Mouse (Mus musculus): Measurements from ENCODE around the gene Gm27027. TPM values are rescaled to one million over a fixed set of nuclear protein-coding genes. Genes with fewer than 3 reads are reported as not detected.

Gm27027 gene
- total RNA-seq (2021): not detected

DNA sequence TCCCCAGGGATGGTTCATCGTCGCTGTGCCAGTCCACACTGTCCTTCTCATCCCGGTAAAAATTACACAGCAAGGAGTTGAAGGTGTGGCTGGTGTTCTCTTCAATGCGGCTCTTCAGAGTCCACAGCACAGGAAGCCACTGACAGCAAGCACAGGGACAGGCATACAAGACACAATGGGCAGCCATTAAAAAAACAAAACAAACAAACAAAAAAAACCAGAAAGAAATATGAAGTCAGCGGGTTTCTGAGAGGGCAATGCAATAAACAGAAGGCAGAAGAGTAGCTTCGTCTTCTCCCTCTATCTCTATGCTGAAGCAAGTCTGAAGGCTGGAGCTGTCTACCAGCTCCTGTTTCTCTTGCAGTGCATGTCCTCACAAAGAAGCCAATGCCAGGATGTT is at the start of gene Gm27027:
Gene Gm27027, minus strand, starts transcription at position 101 of the 400 bp plus-strand sequence.
- no peak for DNase-seq (ENCODE audit: extremely low spot score in 1 of 2, low spot score in 2 of 2)
- intact Hi-C loops (cut with DNase I): no loop called here

DNA sequence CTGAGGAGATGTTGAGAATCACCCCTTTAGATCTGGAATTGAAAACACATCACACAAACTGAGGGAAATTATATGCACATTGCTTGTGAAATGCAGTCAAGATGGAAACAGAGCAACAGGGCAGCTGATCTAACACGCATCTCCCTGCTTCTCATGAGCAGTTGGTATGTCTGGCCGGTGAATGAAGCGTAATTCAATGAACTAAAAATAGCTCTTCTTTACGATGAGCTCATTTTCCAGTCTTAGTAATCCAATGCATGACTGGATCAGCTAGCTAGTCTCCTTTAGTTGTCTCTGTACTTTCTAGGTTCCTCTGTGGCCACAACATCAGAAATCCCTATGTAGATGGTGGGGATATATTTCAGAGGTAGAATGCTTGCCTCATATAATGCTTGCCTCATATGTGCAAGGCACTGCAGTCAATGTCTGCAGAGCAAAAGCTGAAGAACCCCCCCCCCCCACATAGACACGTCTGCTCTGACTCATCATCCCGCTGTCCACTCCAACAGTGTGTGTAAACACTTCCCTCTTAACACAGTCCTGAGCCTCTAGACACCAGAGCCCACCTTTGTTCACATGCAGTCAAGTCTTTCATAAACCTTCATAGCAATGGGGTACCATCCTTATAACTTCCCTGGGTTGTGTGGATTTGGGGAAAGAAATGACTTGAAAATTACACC is 49.4 kb upstream of the Gm27027 start:
- intact Hi-C loops (cut with DNase I): loop anchor here (5.0 kb wide), 1 partner anchor 202 kb away; no protein-coding TSS in a partner anchor
- DNase-seq (ENCODE audit: extremely low spot score in 1 of 2, low spot score in 2 of 2): no peak

DNA sequence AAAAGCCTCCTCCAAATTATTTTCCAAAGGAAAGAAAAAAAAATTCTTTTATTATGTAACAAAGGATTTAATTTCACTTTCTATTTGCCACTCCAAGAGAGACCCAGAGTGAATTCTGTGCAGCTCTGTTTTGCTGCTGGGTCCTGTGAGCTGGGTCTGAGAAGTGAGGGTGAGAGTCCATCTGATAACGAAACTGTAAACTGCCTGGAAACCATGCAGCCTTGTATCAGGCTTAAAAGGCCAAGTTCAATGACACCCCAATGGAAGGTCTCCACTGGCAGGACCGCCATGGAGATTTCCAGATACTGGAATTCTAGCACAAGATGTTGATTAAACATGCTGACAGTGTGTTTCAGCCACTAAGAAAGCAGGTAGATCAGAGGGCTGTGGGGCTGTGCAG is 48.0 kb upstream of the Gm27027 start:
- intact Hi-C loops (cut with DNase I): no loop called here
- DNase-seq (ENCODE audit: extremely low spot score in 1 of 2, low spot score in 2 of 2): no peak

DNA sequence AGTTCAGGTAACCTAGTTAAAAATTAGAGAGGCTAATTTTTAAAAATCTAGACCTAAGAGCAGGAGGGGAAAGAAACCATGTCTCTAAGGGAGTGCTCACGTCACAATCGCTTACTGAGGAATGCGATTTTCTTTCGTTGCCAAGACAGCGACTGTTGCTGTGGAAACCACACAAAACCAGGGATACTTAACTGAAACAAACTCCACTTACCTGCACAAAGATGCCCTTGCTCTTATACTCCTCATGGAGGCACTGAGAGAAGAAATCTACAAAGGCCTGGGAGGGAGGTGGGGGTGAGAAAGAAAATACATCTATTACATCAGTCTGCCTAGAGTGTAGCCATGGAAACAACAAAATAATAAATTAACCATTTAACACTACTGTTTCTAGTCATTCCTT is 47.5 kb upstream of the Gm27027 start:
- DNase-seq (ENCODE audit: extremely low spot score in 1 of 2, low spot score in 2 of 2): peak in 1 of 2 experiments; percentile 48
- intact Hi-C loops (cut with DNase I): no loop called here

DNA sequence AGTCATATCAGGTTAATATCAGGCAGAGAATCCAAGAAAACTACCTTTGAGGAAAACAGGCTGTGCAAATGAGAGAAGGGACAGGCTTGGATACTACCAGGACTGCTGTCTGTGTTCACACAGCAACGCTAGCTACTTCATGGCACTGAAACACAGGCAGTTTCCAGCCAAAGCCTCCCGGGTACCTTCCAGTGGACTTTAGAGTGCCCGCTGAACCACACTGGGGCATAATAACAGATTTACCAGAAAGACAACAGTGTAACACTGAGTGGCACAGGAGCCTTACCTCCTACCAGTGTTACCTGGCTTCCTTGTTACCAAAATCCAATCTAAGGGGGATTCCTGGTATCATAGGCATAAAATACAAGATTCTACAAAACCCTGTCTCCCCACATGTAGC is 46.3 kb upstream of the Gm27027 start:
- DNase-seq (ENCODE audit: extremely low spot score in 1 of 2, low spot score in 2 of 2): no peak
- intact Hi-C loops (cut with DNase I): no loop called here

DNA sequence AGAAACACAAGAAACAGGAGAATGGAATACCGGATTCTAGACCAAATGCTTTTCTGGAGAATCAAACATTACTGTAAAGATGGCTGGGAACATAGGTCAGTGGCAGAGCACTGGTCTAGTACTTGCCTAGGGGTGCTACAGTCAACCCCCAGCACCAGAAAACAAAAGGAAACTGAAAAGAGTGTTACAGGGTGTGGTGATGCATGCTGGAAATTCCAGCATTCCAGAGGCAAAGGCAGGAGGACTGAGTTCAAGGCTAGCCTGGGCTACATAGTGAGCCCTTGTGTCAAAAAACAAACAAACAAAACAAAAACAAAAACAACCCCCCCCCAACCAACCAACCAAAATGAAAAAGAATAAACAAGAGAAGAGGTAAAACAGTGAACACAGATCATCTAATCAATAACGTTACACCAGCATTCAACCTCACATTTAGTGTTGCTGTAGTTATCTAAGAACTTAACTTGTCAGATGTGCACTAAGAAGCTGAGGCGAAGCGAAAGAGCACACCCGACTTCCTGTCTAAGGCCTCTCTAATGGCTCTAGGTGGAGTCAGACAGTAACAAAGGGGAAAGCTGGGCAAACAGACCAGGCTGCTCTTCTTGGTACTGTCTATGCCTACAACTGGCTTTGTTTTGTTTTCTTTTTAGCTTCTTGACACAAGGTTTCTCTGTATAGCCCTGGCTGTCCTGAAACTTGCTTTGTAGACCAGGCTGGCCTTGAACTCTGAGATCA is 44.4 kb upstream of the Gm27027 start:
- no peak for DNase-seq (ENCODE audit: extremely low spot score in 1 of 2, low spot score in 2 of 2)
- intact Hi-C loops (cut with DNase I): no loop called here

DNA sequence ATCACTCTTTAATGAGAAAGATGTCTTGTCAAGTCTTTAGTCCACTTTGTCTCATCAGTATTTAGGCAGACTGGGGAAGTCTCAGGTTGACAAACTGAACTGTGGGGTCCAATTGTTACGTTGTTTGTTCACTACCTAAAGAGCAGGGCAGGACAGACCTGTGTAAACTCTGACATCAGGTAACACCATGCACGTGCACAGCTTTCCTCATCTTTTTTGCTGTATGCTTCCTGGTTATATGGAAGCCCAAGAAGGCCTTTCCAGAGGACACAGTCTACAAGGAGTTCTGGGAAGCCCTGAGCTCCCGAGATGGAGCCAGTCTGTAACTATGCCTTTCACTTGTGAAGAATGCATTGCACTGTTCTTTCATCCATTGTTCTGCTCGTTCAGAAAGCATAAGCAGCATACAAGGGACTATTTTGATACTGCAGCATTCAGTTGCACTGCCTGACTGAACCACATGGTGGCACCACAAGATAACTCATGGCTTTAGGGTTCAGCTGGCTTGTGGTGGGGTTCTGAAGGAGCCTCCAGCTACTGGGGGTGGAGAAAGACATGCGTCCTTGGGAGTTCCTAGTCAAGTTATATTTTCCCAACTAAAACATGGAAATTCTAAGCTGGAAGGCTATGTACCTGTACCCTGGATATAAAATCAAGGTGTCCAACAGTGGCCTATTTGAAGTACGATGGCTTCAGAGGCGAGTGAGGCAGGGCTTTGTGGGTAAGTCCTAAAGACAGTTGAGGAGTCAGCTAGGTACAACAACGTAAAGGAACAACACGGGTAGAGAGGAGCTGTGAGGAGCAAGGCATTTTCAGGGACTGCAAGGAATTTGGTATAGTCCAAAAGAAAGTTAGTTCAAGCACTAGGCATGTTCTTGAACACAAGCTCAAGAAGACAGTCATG is 39.5 kb upstream of the Gm27027 start:
- DNase-seq (ENCODE audit: extremely low spot score in 1 of 2, low spot score in 2 of 2): peak; percentile 76 to 83
- intact Hi-C loops (cut with DNase I): no loop called here

DNA sequence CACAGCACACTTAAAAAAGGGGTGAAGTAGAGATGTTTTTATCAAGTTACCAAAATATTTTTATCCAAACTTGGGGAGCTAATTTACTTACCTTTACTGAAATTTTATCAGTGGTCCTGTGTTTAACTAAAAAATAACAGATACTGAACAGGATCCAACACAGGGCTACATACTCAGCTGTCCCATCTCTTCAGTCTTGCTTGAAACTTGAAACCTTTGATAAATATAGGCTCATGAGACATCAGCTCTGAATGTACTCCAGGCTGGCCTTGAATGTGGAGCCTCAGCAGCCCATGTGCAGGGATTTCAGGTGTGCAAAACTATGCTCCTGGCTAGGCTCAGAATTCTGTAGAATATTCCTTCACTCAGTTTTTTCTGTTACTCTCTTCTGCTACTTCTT is 34.4 kb upstream of the Gm27027 start:
- DNase-seq (ENCODE audit: extremely low spot score in 1 of 2, low spot score in 2 of 2): no peak
- intact Hi-C loops (cut with DNase I): no loop called here

DNA sequence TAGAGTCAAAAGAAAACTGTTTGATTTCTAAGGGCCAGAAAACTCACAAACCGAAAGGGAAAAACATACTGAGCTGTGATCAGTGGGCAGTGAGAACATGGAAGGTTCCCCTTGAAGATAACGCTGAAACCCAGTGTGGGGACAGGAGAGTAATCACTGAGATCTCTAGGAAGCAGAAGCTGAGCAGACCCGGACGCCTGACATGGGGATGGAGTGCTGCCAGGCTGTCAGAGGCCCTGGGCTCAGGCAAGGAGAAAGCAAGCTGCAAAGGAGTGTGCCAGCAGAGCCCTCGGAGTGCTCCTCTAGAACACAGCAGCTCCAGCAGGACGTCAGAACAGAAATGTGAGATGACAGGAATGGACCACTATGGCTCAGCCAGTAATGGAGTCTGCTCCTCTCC is 28.5 kb upstream of the Gm27027 start:
- intact Hi-C loops (cut with DNase I): no loop called here

DNA sequence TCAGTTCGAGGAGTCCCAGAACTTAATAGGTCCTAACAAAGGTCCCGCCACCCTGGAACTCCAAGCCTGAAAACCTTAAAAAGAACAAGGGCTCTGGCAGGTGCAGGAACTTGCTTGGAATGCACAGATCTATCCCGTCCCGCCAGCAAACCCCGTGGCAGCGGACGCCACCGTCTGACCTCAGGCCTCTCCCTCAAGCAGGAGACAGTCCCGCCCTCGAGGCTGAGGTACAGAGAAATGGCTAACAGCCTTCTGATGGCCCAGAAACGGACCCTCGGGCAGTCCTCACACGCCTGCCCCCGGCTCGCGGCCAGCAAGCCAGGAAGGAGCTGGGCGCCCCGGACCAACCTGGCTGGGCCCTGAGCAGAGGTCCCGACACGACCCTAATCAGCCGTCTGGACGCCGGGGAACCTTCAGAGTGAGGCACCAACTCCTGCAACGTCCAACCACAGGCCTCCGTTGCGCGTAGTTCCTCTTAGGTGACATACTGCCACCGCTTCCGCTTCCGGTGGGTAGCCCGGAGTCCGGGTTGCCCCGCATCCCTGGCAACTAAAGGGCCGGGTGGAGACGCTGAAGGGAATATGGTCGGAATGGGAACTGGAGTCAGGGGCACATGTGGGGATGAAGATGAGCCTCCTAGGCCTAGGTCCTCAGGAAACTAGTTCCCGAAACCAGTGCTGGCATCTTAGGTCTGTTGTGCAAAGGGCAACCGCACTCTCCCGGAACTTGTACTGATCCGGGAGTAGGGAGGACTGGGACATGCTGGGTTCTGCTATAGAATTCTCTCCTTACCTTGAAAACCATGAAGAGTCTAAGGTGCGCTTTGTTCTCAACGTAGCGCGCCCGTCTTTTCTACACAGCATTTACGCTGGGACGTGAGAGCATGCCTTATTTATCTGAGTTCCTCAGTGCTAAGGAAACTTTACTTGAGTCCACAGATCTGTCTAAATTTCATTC is 14.5 kb upstream of the Gm27027 start, which contains the start of gene Alkbh3:
Gene Alkbh3, minus strand, starts transcription at position 473 of the 957 bp plus-strand sequence.
- DNase-seq (ENCODE audit: extremely low spot score in 1 of 2, low spot score in 2 of 2): peak; percentile 94
- intact Hi-C loops (cut with DNase I): no loop called here

More for the DNA sequence above, 28.5 kb upstream of the Gm27027 start:
- DNase-seq (ENCODE audit: extremely low spot score in 1 of 2, low spot score in 2 of 2): no peak

DNA sequence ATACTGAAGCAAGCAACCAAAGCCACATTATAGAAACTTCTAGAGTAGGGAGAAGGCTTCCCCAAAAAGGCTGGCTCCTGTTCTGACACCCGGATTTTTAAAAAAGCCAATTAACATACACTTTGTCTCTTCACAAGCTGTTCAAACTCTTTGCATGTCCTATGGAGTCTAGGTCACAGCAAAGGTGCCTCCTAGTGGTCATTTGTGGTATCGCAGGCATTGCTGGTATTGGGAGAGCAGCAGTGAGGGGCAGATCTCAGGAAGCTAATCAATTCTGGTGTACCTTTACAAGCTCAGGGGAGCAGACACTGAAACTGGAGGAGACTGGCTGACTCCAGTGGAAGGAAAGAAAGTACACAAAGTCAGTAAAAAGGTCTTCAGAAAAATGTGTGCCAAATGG is 6.2 kb upstream of the Gm27027 start:
- intact Hi-C loops (cut with DNase I): loop anchor here (2.0 kb wide), 1 partner anchor 132 kb away; no protein-coding TSS in a partner anchor
- DNase-seq (ENCODE audit: extremely low spot score in 1 of 2, low spot score in 2 of 2): peak; percentile 86 to 88

DNA sequence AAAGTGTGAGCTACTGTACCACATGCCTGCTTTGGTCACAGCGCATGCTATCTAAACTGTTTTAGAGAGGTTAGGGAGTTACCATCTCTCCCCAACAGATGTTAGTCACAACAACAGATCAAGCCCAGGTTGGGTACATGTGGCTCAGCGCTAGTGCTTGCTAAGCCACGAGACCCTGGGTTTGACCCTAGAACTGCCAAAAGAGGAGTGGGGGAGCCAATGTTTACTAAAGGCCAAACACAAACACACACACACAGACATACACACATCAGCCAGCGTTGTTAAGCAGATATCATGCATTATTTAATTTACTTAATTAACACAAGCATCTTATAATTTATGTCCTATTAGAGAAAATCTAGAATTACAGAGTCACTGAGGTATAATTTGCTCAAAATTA is 5.8 kb upstream of the Gm27027 start:
- intact Hi-C loops (cut with DNase I): loop anchor here (2.0 kb wide), 1 partner anchor 131 kb away; no protein-coding TSS in a partner anchor
- no peak for DNase-seq (ENCODE audit: extremely low spot score in 1 of 2, low spot score in 2 of 2)

DNA sequence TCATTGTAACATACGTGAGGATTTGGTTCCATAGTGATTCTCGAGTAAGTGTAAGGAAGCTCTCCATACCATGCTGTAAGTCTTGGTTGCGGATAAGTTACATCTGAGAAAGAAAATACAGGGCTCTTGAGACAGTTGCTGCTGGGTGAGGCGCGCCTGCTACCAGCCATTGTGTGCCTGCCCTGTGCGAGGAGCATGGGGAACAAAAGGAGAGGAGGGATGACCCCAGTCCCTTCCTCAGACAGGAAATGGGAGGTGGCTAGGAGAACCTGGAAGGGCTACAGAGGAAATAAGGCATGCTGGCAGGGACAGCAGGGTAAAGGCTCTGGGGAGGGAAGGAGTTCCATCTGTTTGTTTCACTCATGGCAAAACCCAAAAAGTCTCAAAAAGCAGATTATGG is 5.3 kb upstream of the Gm27027 start:
- intact Hi-C loops (cut with DNase I): no loop called here
- no peak for DNase-seq (ENCODE audit: extremely low spot score in 1 of 2, low spot score in 2 of 2)

DNA sequence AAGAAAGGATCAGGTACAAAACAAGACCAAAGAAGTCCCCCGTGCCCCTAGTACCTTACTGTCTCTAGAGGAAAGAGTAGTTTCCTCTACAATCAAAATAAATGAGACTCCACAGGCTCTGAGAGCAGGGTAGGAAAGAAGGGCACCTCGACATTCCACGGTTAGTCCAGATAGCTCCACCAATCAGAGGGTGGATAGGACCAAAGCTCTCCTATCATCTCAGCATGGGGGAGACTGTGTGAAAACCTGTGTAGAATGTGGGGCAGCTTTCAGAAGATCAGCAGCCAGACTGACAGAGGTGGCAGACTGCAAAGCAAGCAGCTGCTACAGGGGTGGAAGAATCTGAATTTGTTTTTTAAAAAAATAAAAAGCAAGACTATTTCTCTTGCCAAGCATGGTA is 3.3 kb downstream of the Gm27027 start:
- no peak for DNase-seq (ENCODE audit: extremely low spot score in 1 of 2, low spot score in 2 of 2)
- intact Hi-C loops (cut with DNase I): loop anchor here (5.0 kb wide), 1 partner anchor 36 kb away; the partner anchor contains the start of gene Gm13889

DNA sequence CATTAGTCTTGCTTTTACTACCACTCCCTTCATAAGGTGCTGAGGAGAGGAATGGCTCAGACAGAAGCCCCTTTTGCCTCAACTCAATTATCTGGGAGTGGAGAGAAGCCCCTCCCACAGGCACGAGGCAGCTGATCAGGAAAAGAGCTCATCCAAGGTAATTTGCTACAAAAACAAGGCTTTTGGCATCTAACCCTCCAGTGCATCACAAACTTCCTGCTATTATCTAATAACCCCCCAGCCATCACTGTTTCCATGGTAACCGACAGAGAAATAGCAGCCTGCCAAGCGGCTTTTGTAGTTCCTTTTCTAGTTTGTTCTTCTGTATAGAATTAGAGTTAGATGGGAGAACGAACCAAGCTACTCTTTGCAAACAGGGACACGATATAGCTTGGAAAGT is 3.9 kb downstream of the Gm27027 start:
- intact Hi-C loops (cut with DNase I): loop anchor here (5.0 kb wide), 1 partner anchor 35 kb away; the partner anchor contains the start of gene Gm13889
- DNase-seq (ENCODE audit: extremely low spot score in 1 of 2, low spot score in 2 of 2): peak in 1 of 2 experiments; percentile 43

DNA sequence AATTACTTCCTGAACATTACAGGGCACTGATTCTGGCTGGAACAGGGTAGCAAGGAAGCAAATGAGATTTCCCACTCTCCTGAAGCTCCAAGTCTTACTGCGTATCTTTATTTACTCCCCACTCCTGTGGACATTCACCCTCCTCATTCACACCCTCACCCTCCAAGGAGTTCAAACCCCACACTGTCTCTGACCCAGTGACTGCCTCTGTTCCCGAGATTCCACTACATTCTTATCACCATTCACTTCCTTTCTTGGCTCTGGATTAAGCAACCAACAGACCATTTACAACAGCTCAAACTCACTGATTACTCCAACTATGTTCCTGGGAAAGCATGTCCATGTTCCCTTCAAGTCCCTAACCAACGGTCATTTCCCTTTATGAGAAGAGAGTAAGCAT is 4.8 kb downstream of the Gm27027 start:
- DNase-seq (ENCODE audit: extremely low spot score in 1 of 2, low spot score in 2 of 2): no peak
- intact Hi-C loops (cut with DNase I): loop anchor here (5.0 kb wide), 1 partner anchor 34 kb away; the partner anchor contains the start of gene Gm13889

DNA sequence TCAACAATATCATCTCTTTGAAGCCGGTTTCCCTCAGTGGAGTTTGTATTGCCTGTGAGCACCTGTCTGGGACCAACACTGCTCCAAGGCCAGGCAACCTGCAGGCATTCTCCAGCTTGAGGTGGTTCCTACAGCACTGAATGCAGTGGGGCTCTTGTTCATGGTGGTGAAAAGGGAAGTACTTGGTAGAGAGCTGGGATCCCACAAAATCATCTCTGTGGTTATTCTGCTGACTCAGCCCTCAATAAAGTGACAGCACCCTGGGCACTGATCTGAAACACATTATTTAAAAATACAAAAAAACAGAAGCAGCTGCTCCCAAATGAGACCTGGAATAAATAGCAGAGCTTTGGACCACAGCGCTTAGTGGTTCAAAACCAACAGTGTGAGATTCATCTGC is 7.7 kb downstream of the Gm27027 start:
- no peak for DNase-seq (ENCODE audit: extremely low spot score in 1 of 2, low spot score in 2 of 2)
- intact Hi-C loops (cut with DNase I): no loop called here
